Mouse (Mus musculus) layer of hippocampus, adult 2 months (tissue): ENCODE results near the gene Rplp1. TPM values are rescaled to one million over a fixed set of nuclear protein-coding genes. Genes with fewer than 3 reads are reported as not detected.

Experiments used
- DNase-seq, 2 experiments: peaks; one replicate each; pipeline ENCODE4 v3.0.0; 2022; ENCODE audit warnings: low spot score in 2 of 2
- H3K27ac ChIP-seq: fragments of 200-600 bp; 2 replicates; pipeline ENCODE4 v1.8.1; 2022
- H3K4me3 ChIP-seq: fragments of 200-600 bp; 2 replicates; pipeline ENCODE4 v1.8.1; 2022; ENCODE audit warnings: mild to moderate bottlenecking
- CTCF ChIP-seq: fragments of 200-600 bp; conservative IDR thresholded peaks from 2 replicates; pipeline ENCODE4 v1.8.1; 2022; ENCODE audit warnings: antibody characterized with exemption, mild to moderate bottlenecking, moderate library complexity
- total RNA-seq, 2 experiments: library from RNA; stranded (reverse); gene quantifications; 2 replicates each; pipeline ENCODE4 v1.2.3; 2021

The Rplp1 gene
- total RNA-seq, 2 experiments from 2014 or later, result 1,620 to 1,656 TPM

DNA sequence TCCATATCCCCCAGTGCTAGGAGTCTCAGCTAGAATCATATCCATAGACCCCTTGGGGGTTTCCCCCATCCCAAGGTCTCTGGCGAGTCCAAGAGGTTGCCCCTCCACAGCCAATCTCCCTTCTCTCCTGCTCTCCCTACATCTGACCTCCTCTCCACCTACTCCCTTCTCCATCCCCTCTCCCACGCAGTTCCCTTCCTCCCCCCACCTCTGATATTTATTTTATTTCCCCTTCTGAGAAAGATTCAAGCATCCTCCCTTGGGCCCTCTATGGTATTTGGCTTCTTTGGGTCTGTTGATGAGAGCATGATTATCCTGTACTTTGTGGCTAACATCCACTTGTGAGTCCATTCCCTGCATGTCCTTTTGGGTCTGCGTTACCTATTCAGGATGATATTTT is 6.0 kb downstream of the Rplp1 start:
- no peak overlapping the region for H3K4me3 ChIP-seq
- DNase-seq, result no peak
- TF ChIP-seq CTCF, result no peak
- no peak overlapping the region for H3K27ac ChIP-seq

DNA sequence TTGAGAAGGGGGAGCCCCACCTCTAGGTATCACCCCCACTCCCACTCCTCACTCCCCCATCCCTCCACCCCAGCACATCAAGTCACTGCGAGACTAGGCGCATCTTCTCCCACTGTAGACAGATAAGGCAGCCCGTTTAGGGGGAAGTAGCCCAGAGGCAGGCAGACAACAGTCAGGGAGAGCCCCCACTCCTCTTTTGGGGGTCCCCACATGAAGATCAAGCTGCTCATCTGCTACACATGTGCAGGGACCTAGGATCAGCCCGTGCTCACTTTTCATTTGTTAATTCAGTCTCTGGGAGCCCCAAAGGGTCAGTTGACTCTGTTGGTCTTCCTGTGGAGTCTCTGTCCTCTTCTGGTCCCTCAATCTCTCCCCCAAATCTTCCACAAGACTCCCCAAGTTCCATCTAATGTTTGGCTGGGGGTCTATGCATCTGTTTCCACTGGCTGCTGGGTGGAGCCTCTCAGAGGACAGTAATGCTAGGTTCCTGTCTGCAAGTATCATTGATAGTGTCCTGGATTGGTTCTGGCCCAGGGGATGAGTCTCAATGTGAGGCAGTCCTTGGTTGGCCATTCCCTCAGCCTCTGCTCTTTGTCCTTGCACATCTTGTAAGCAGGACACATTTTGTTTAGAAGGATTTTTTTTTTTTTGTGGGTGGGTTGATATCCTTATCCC is 6.6 kb downstream of the Rplp1 start:
- Histone ChIP-seq H3K27ac (no peak overlapping the region), H3K4me3 (no peak overlapping the region)
- DNase-seq, result no peak
- no peak for TF ChIP-seq CTCF

DNA sequence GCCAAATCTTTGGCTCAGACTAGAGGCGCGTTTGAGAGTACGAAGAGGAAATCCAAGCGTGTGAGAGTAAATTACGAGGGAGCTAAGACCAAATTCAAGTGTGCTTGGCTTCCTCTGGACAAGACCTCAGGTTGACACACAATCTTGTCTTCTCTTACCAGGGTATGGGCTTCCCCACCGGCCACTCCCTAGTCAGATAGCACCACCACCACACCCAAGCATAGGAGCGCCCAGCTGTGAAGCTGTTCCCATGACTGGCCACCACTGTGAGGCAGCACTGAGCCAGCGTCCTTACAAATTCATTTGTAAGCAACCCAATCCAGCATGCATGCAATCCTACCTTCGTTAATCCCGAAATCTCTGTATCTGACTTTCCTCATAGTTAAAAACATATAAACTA is 7.4 kb downstream of the Rplp1 start:
- TF ChIP-seq CTCF, result peak; percentile 80
- H3K4me3 ChIP-seq, result no peak overlapping the region
- no peak for DNase-seq
- no peak overlapping the region for H3K27ac ChIP-seq

DNA sequence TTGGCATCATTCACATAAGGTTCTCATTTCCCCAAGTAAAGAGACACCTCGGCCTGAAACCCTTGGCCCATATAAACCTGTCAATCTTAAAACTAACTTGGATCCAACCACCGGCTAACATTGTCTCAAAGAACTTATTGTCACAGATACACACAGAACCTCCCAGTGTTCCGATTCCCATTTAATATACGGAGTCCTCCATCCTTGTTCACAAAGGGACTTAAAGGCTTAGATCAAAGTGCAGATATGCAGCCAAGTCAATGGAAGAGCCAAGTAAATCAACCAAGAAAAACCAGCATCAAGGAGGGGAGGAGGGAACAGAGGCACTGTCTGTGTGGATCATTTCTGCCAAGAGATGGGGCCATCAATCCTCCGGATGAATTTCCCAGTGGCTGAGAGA is 8.8 kb downstream of the Rplp1 start:
- no peak for TF ChIP-seq CTCF
- Histone ChIP-seq H3K27ac (no peak overlapping the region), H3K4me3 (no peak overlapping the region)
- no peak for DNase-seq

DNA sequence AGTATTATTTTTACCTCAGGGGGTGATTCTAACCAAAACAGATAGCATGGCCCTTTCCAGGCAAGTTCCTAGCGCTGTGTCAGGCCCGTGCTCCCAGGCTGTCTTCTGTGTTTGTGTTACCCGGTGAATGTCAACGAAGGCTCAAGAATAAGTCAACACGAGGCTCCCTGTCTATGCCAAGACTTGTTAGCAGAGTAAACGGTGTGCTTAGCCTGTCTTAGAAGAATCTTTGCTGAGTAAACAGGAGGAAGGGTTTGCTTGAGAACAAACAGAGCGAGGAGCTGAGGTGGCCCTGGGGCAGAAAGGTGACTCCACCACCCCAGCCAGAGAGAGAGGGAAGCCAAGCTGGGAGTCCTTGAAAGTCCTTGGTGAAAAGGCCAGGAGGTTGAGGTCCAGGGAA is 10.1 kb downstream of the Rplp1 start:
- Histone ChIP-seq H3K4me3 (no peak overlapping the region), H3K27ac (no peak overlapping the region)
- DNase-seq, result no peak
- no peak for TF ChIP-seq CTCF

DNA sequence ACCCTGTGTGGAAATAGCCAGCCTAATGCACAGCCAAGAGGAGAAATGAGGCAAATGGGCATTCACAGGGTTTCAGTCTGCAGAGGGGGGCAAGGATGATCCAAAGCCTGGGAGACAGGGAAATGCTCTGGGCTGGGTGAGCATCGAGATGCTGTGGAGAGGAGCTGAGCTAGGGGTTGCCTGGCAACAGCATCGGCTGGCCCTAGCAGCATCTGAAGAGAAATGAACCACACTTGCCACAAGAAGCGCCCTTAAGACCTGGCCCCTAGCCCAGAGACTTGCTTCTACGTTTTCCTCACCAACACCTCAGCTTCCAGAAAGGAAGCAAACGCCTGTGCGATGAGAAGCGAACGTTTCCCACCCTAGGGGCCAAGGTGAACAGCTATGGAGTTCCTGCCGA is 11.9 kb downstream of the Rplp1 start:
- no peak overlapping the region for H3K4me3 ChIP-seq
- DNase-seq, result peak; percentile 25 to 41
- H3K27ac ChIP-seq, result no peak overlapping the region
- TF ChIP-seq CTCF, result no peak

DNA sequence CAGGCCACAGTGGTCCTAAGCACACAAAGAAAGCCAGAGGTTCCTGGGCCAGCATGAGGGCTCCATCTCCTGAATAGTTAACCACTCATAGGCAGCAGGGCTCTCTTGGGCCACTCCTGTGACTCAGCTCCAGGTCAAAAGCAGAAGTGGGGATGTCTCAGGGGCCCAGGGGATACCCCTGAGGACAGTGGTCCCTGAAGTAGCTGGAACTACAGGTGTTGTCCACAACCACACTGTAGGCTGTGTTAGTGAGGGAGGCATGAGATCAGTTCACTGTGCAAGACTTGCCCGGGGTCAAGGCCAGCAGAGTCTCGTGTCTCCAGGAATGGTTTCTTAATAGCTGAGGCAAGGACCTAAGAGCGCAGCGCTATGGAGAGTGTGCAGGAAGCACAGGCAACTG is 12.8 kb downstream of the Rplp1 start:
- H3K4me3 ChIP-seq, result no peak overlapping the region
- no peak overlapping the region for H3K27ac ChIP-seq
- TF ChIP-seq CTCF, result no peak
- DNase-seq, result no peak

DNA sequence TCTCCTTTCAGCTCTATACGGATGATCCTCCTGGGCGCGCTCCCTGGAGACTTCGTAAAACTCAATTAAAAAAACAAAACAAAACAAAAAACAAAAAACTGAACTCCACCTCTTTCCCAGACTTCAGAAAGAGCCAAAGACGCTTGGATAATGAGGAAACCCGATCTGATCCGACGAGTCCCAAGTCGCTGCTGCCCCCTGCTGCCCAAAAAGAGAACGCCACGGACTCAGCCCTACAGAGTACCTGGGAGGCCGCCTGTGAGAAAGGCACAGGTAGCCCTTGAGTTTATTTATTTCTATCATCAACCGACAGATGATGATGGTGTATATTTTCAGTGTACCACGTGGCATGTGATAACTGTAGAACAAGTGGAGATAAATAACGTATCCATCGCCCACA is 14.5 kb downstream of the Rplp1 start:
- peak; percentile 96 for TF ChIP-seq CTCF
- Histone ChIP-seq H3K4me3 (peak overlapping the region; percentile 36), H3K27ac (no peak overlapping the region)
- DNase-seq, result peak; percentile 74 to 88

DNA sequence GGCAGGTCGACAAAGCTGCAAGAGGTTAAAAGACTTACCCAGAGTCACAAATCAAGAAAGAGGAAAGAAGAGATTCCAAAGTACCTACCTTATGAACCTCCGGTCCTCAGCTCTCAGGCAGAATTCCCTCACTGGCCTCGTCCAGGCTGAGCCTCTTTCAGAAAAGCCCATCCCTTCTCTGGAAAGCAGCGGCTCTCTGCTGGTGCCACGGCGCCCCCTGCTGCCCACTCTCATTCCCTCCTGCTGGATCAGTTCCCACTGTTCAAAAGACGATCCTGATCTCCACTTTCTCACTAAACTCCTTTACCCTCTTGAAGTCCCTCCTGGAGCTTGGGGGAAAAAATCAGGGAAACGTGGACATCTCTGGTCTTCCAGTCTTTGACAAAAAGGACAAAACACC is 15.9 kb downstream of the Rplp1 start:
- H3K27ac ChIP-seq, result no peak overlapping the region
- TF ChIP-seq CTCF, result peak; percentile 94
- no peak overlapping the region for H3K4me3 ChIP-seq
- DNase-seq, result peak; percentile 74 to 90

DNA sequence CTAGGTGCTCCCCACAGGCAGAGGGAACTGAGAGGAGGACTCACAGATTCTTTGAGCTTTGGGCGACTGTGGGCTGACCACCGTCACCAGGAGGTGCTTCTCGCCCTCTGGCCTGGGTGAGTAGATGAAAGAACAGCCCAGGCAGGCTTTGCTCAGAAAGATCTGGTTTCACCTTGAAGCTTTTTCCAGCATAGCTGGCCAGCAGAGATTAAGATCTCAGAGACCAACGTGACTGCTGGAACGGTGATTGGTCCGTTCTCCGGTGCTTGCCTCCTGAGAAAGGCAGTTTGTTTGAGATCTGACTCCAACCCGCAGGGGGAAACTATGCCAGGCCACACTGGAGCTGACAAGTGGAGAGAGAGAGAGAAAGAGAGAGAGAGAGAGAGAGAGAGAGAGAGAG is 19.3 kb downstream of the Rplp1 start:
- no peak for DNase-seq

DNA sequence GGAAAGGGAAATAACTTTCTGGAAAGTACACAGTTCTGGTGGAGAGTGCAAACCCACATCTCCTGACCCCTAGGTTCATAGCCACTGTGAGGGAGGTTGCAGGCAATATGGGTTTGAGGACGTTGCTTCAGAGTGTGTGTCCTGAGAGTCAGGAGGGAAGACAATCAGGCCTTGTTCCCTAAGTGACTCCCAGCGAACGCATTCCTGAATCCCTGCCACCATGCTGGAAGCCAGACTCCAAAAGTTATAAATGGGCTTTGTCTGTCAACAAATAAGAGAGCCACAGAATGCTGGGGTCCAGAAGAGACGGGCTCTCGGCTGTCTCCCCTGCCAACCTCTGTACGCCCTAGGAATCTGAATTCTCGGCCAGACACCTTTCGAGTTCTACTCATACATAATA is 24.5 kb downstream of the Rplp1 start:
- Histone ChIP-seq H3K27ac (no peak overlapping the region), H3K4me3 (no peak overlapping the region)
- no peak for TF ChIP-seq CTCF
- no peak for DNase-seq

More for the DNA sequence above, 19.3 kb downstream of the Rplp1 start:
- H3K27ac ChIP-seq, result no peak overlapping the region
- no peak for TF ChIP-seq CTCF
- H3K4me3 ChIP-seq, result no peak overlapping the region

DNA sequence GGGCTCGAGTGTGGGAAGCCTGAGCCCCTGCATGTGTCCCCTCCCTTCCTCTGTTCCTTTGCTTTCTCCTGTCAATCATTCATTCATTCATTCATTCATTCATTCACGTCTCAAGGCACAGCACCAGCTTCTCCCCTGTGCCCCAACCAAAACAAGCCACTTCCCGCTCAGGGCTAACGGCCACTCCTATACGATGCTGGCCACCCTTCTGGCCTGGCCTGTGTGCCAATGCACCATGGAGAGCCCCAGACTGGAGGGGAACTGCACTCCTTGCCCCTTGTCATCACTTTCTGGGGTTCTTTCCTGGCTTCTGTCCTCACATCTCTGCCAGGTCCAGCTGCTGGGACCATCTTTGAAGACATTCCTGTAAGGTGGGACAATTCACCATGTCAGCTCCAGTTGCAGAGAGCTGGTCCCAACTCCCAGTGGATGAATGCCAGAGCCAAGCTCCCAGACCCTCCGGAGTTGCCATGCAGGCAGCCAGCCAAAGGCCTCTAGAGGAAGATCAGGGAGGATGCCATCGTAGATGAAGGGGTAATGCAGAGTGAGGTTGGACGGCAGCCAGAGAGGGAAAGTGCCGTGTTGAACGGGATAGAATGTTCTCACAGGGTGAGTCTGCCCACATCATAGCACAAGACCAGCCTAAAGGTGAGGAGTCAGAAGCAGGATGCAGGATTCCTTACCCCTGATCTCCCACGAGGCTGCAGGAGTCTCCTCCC is 26.5 kb downstream of the Rplp1 start:
- Histone ChIP-seq H3K4me3 (no peak overlapping the region), H3K27ac (no peak overlapping the region)
- no peak for DNase-seq
- no peak for TF ChIP-seq CTCF

DNA sequence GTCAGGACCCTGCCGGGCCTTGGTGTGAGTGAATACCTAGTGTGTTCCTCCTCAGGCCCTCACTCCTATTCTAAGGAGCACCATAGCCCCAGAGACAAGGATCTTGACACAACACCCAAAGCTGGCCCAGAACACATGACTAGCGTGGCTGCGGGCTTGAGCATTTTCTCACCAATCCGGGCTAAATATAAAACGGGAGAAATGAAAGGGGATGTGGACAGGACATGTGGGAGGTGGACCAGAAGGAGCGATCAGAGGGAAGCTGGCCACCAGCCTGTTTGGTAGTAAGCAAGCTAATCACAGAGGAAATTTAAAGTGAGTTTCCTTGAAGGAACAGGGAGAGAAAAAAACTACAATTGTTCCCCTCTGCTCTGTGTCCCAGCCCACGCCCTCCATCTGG is 28.4 kb downstream of the Rplp1 start:
- TF ChIP-seq CTCF, result no peak
- no peak for DNase-seq
- H3K27ac ChIP-seq, result no peak overlapping the region
- no peak overlapping the region for H3K4me3 ChIP-seq

DNA sequence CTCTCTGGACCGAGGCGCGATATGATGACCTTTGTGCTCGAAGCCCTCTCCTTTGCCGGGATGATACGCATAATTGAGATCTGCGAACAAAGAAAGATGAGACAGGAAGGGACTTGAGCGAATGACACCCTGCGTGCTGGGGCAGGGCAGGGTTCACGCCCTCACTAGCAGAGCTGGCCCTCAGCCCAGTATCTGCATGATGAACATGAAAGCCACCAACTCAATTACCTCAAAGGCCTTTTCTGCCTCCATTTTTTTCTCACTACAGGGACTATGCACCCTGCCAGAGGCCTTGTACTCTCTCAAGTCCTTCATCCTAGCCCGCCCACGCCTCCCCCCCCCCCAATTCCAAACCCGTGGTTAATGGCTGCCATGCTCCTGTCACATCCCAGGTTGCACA is 29.4 kb downstream of the Rplp1 start:
- no peak for DNase-seq
- Histone ChIP-seq H3K4me3 (no peak overlapping the region), H3K27ac (no peak overlapping the region)
- TF ChIP-seq CTCF, result no peak
